Mouse (Mus musculus): Measurements from ENCODE around the gene Ak5.

Ak5 gene

GRCm38 (mm10) chr3:152462038-152462547 lies 206.1 kb downstream of the Ak5 start:
- in situ Hi-C loops (cut with MboI; ENCODE audit: unreplicated experiment in 2 of 2): loop anchor here in 1 of 2 experiments (25.0 kb wide), 1 partner anchor 1475 kb away; the partner anchor contains the start of gene Acadm

- in situ Hi-C loops (cut with MboI; ENCODE audit: unreplicated experiment in 2 of 2): loop anchor here in 1 of 2 experiments (25.0 kb wide), 1 partner anchor 1476 kb away; the partner anchor contains the start of gene Acadm
These were observed 207.4 kb downstream of the Ak5 start for GRCm38 (mm10) chr3:152460802-152461201.

GRCm38 (mm10) chr3:152458875-152459274 lies 209.3 kb downstream of the Ak5 start:
- in situ Hi-C loops (cut with MboI; ENCODE audit: unreplicated experiment in 2 of 2): loop anchor here in 1 of 2 experiments (25.0 kb wide), 1 partner anchor 1478 kb away; the partner anchor contains the start of gene Acadm

- in situ Hi-C loops (cut with MboI; ENCODE audit: unreplicated experiment in 2 of 2): loop anchor here in 1 of 2 experiments (25.0 kb wide), 1 partner anchor 1480 kb away; the partner anchor contains the start of gene Acadm
These were observed 210.7 kb downstream of the Ak5 start for GRCm38 (mm10) chr3:152457308-152458035.

- in situ Hi-C loops (cut with MboI; ENCODE audit: unreplicated experiment in 2 of 2): loop anchor here in 1 of 2 experiments (25.0 kb wide), 1 partner anchor 1484 kb away; the partner anchor contains the start of gene Acadm
These were observed 215.0 kb downstream of the Ak5 start for GRCm38 (mm10) chr3:152453163-152453562.

GRCm38 (mm10) chr3:152446966-152447365 lies 221.2 kb downstream of the Ak5 start:
- in situ Hi-C loops (cut with MboI; ENCODE audit: unreplicated experiment in 2 of 2): no loop called here

- in situ Hi-C loops (cut with MboI; ENCODE audit: unreplicated experiment in 2 of 2): no loop called here
These were observed 224.0 kb downstream of the Ak5 start for GRCm38 (mm10) chr3:152444114-152444513.

- in situ Hi-C loops (cut with MboI; ENCODE audit: unreplicated experiment in 2 of 2): no loop called here
These were observed 225.4 kb downstream of the Ak5 start for GRCm38 (mm10) chr3:152442795-152443194.

- in situ Hi-C loops (cut with MboI; ENCODE audit: unreplicated experiment in 2 of 2): no loop called here
These were observed 230.1 kb downstream of the Ak5 start for GRCm38 (mm10) chr3:152438068-152438467.

- in situ Hi-C loops (cut with MboI; ENCODE audit: unreplicated experiment in 2 of 2): no loop called here
These were observed 232.6 kb downstream of the Ak5 start for GRCm38 (mm10) chr3:152435590-152435989.

GRCm38 (mm10) chr3:152432677-152433076 lies 235.5 kb downstream of the Ak5 start:
- in situ Hi-C loops (cut with MboI; ENCODE audit: unreplicated experiment in 2 of 2): no loop called here

- in situ Hi-C loops (cut with MboI; ENCODE audit: unreplicated experiment in 2 of 2): no loop called here
These were observed 239.2 kb downstream of the Ak5 start for GRCm38 (mm10) chr3:152428925-152429324.

Measured in v-Abl transformed pro-B cells (cell line).